Mouse (Mus musculus): ENCODE measurements at regions not wholly inside any gene's neighbourhood (a gene's known extent, or its start where the extent isn't known, plus 50 kb on each side); places are given as distances from the start of the nearest gene placed in this dataset.

DNA sequence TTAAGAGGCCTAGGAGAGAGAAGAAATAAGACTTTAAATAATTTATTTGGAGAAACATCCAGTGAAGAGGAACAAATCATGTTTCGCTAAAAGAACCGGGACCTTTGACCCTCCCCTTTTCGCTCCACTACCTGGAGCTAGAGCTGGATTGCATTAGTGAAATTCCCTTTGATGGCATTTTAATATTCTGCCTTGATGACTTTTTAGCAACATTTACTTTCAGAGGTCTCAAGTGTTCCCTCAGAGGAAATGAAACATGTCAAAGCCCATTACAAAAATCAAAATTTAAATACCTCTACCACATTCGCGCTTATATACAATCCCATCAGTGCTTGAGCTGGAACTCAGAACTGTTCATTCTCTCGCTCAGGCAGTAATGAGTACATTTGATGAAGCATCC is 297.0 kb upstream of the Gm10295 start:
- Histone ChIP-seq H3K9me3 (replicated peaks) (no peaks in the 10 kb centered on the region), H3K27ac (no peak overlapping the region), H3K4me1 (replicated peaks) (no peaks in the 10 kb centered on the region), H3K9ac (no peak overlapping the region), H3K4me2 (no peak overlapping the region), H3K36me3 (no peaks in the 10 kb centered on the region), H3K27me3 (no peaks in the 10 kb centered on the region), H3K4me3 (replicated peaks) (no peak overlapping the region)
- WGBS (ENCODE audit: insufficient replicate concordance): 74% methylated on average over 6 of the region's 6 CpGs
- no peak for DNase-seq
- ATAC-seq (ENCODE audit: low read depth): no peak

DNA sequence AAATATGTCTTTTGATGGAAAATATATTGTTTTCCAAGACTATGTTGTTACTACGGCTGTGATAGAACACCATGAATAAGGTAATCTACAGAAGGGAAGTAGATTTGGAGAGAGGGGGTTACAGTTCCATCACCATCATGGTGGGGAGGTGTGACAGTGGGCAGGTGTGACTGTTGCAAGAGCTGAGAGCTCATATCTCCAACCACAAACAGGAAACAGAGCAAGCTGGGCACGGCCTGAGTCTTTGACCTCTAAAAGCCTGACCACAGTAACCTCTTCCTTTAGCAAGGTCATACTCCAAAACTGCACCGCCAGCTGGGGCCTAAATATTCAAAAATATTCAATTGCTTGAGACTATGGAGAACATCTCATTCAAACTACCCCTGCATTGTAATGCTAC is 295.7 kb upstream of the Gm10295 start:
- H3K9me3 ChIP-seq (replicated peaks): no peaks in the 10 kb centered on the region
- ATAC-seq (ENCODE audit: low read depth) (no peak), DNase-seq (no peak)
- H3K9ac ChIP-seq: no peak overlapping the region
- WGBS (ENCODE audit: insufficient replicate concordance): 32% methylated on average over 3 of the region's 3 CpGs
- H3K4me2 ChIP-seq: no peak overlapping the region
- no peaks in the 10 kb centered on the region for H3K4me1 ChIP-seq (replicated peaks)
- H3K4me3 ChIP-seq (replicated peaks): no peak overlapping the region
- H3K36me3 ChIP-seq: no peaks in the 10 kb centered on the region
- no peaks in the 10 kb centered on the region for H3K27me3 ChIP-seq
- H3K27ac ChIP-seq: no peak overlapping the region

DNA sequence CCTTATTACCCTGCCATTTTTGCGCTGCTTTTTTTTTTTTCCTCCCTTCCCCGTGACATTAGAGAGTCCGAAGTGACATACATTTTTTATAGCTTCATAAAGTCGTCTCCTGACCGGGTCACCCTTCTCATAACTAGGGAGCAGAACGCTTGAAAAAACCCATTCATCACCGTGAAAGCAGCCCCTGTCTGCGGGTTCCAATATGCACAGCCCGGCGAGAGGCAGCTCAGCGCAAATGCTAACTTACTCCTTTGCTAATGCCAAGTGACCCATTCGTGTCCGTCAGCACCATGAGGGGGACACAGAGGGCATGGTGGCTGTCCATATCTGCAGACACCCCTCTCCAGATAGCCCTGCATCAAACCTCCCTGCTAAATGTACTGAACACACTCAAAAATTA is 271.8 kb upstream of the Gm10295 start:
- no peak for ATAC-seq (ENCODE audit: low read depth)
- WGBS (ENCODE audit: insufficient replicate concordance): 68% methylated on average over 13 of the region's 13 CpGs
- H3K27ac ChIP-seq: no peak overlapping the region
- no peak overlapping the region for H3K4me2 ChIP-seq
- no peak for DNase-seq
- no peaks in the 10 kb centered on the region for H3K36me3 ChIP-seq
- H3K27me3 ChIP-seq: no peaks in the 10 kb centered on the region
- no peaks in the 10 kb centered on the region for H3K9me3 ChIP-seq (replicated peaks)
- no peak overlapping the region for H3K9ac ChIP-seq
- no peak overlapping the region for H3K4me3 ChIP-seq (replicated peaks)
- H3K4me1 ChIP-seq (replicated peaks): no peaks in the 10 kb centered on the region

DNA sequence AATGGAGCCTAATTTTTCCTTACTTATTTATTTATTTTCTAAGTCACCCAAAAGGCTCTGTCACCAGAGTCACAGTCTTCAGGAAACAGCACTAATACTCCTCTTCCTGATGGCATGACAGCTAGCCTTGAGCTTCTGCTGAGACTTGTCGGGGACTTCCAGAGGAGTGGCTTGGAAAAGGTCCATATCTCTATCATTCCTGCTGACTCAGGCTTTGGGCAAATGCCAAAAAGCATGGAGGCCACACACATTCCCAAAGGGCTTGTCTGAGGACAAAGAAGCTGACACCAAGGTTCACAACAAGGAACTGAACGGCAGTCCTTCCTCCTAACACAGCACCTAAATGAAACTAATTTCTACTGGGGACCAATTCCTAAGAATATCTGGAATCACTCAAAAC is 251.9 kb upstream of the Gm10295 start:
- DNase-seq (no peak), ATAC-seq (ENCODE audit: low read depth) (0 out of 2 replicates have a peak, but pooled peaks have one; percentile 26)
- Histone ChIP-seq H3K4me2 (no peak overlapping the region), H3K9me3 (replicated peaks) (no peaks in the 10 kb centered on the region), H3K27me3 (no peaks in the 10 kb centered on the region), H3K4me1 (replicated peaks) (no peaks in the 10 kb centered on the region), H3K9ac (no peak overlapping the region), H3K4me3 (replicated peaks) (no peak overlapping the region), H3K27ac (no peak overlapping the region), H3K36me3 (no peaks in the 10 kb centered on the region)
- 38% methylated on average over 2 of the region's 2 CpGs for WGBS (ENCODE audit: insufficient replicate concordance)

DNA sequence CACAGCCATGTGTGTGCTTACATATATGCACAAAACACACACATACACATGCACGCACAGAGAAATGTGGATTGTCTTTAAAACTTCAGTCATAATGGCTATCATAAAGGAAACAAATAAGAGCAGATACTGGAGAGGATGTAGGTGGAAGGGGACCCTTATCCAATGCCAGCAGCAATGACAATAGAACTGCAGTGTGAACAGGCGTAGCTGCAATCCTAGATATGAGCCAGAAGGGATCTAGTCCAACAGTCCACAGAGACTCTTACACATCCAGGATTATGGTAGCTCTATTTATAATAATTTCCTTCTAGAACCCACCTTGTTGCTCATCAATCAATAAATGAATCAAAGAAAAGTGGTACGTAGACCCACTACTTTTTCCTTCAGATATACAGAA is 245.5 kb upstream of the Gm10295 start:
- no peak for DNase-seq
- no peak overlapping the region for H3K27ac ChIP-seq
- no peak for ATAC-seq (ENCODE audit: low read depth)
- H3K27me3 ChIP-seq: no peaks in the 10 kb centered on the region
- no peaks in the 10 kb centered on the region for H3K4me1 ChIP-seq (replicated peaks)
- 56% methylated on average over 3 of the region's 3 CpGs for WGBS (ENCODE audit: insufficient replicate concordance)
- H3K9ac ChIP-seq: no peak overlapping the region
- no peaks in the 10 kb centered on the region for H3K36me3 ChIP-seq
- no peak overlapping the region for H3K4me3 ChIP-seq (replicated peaks)
- no peak overlapping the region for H3K4me2 ChIP-seq
- H3K9me3 ChIP-seq (replicated peaks): no peaks in the 10 kb centered on the region

DNA sequence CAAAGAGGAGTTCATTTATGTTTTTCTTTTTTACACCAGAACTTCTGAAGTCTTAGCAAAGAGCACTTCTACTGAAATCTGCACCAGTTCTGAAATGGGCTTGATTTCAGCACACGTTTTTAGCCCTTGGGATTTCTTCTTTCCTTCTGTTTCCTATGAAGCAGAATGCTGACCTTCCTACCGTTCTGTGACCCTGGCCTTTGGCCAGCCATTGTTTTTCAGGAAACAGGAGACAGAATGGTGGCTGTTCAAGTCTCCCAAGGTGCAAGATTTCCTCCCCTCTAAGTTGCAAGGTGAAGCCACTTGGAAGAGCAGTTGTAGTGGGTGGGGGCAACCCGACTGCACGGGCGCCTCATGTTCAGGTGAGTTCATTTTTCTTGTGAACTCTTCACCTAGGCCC is 236.3 kb upstream of the Gm10295 start:
- no peaks in the 10 kb centered on the region for H3K9me3 ChIP-seq (replicated peaks)
- DNase-seq: no peak
- WGBS (ENCODE audit: insufficient replicate concordance): 60% methylated on average over 5 of the region's 5 CpGs
- no peak overlapping the region for H3K4me3 ChIP-seq (replicated peaks)
- no peak for ATAC-seq (ENCODE audit: low read depth)
- H3K27me3 ChIP-seq: no peaks in the 10 kb centered on the region
- H3K36me3 ChIP-seq: no peaks in the 10 kb centered on the region
- no peak overlapping the region for H3K27ac ChIP-seq
- no peak overlapping the region for H3K9ac ChIP-seq
- no peak overlapping the region for H3K4me2 ChIP-seq
- H3K4me1 ChIP-seq (replicated peaks): no peaks in the 10 kb centered on the region

DNA sequence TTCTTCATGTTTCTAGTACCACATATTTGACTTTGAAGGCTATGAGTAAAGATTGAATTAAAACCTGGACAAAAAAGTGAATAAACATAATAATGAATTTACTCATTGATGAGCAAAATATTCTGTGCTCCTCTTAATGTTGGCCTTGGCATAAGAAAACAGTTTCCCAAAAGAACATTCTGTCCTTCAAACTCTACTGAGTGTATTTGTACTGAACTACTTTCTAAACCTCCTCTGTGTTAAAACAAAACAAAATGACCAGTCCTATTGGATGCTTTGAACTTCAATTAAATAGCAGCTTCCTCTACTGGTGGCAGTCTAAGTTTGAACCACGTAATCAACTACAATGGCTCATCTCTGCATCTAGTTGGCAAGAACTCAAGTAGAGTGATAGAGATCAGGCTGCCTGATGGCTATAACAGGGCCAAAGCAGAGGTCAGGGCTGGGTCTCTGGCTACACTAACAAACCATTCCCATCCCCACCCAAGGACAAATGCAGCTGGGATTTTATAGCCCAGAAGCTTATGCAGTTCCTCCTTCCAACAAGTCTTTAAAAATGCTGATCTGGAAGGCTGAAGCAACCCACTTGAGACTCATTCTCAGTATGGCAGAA is 232.3 kb upstream of the Gm10295 start:
- H3K27me3 ChIP-seq: no peaks in the 10 kb centered on the region
- no peaks in the 10 kb centered on the region for H3K9me3 ChIP-seq (replicated peaks)
- DNase-seq (no peak), ATAC-seq (ENCODE audit: low read depth) (no peak)
- no peaks in the 10 kb centered on the region for H3K4me1 ChIP-seq (replicated peaks)
- H3K4me2 ChIP-seq: no peak overlapping the region
- H3K9ac ChIP-seq: no peak overlapping the region
- no peak overlapping the region for H3K4me3 ChIP-seq (replicated peaks)
- H3K36me3 ChIP-seq: no peaks in the 10 kb centered on the region
- no peak overlapping the region for H3K27ac ChIP-seq
- 51% methylated on average over 1 of the region's 1 CpGs for WGBS (ENCODE audit: insufficient replicate concordance)

DNA sequence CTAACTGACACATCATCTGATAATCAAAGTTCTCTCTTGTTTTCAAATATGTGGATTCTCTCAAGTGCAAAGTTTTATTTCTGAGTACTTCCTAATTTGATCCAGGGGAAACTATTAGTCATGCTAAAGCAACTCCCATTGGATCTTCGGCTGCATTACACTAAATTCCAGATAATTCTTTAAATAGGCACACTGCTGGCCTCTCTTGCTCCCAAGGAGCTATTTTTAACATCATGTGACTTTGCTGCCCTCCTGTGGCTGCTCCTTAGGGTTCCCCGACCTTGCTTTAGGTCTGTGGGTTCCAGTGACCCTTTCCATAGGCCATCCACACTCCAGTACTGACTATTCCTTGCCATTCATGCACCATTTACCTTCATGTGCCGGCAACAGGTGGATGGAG is 230.5 kb upstream of the Gm10295 start:
- H3K36me3 ChIP-seq: no peaks in the 10 kb centered on the region
- WGBS (ENCODE audit: insufficient replicate concordance): 21% methylated on average over 3 of the region's 3 CpGs
- no peak overlapping the region for H3K4me3 ChIP-seq (replicated peaks)
- H3K9ac ChIP-seq: no peak overlapping the region
- H3K4me1 ChIP-seq (replicated peaks): no peaks in the 10 kb centered on the region
- H3K4me2 ChIP-seq: no peak overlapping the region
- no peak overlapping the region for H3K27ac ChIP-seq
- no peak for ATAC-seq (ENCODE audit: low read depth)
- DNase-seq: no peak
- H3K27me3 ChIP-seq: no peaks in the 10 kb centered on the region
- no peaks in the 10 kb centered on the region for H3K9me3 ChIP-seq (replicated peaks)

DNA sequence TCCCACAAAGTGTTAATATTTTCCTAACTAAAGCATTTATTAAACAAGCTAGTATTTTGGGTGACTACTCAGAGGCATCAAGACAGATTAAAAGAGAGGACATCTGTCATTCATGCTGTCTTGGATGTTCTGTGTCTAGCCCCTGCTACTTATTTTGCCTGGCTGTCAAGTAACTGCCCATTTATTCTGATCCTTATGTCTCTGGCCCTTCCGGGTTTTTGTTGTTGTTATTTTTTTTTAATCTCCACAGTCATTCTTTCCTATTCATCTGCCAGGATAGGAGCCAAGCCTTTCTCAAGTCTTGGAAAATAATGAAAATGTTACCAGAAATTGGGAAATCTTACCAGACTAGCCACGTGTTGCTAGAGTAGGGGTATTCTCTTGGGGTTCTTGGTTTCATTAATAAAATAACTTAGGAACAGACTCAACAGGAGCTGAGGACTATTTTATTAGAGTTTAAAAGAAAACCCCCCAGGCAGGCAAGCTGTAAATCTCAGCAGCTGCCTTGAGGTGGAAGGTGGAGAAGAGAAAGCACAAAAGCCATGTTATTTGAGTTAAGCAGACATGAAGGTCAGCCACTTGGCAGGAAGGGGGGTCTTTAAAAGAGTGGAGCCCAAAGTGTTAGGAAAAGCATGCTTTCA is 209.1 kb upstream of the Gm10295 start:
- H3K27ac ChIP-seq: no peak overlapping the region
- DNase-seq (no peak), ATAC-seq (ENCODE audit: low read depth) (no peak)
- H3K9ac ChIP-seq: no peak overlapping the region
- H3K4me2 ChIP-seq: no peak overlapping the region
- H3K27me3 ChIP-seq: no peaks in the 10 kb centered on the region
- H3K36me3 ChIP-seq: no peaks in the 10 kb centered on the region
- H3K4me1 ChIP-seq (replicated peaks): no peaks in the 10 kb centered on the region
- H3K9me3 ChIP-seq (replicated peaks): no peaks in the 10 kb centered on the region
- H3K4me3 ChIP-seq (replicated peaks): no peak overlapping the region
- 53% methylated on average over 2 of the region's 2 CpGs for whole genome bisulfite sequencing (ENCODE audit: insufficient replicate concordance)

DNA sequence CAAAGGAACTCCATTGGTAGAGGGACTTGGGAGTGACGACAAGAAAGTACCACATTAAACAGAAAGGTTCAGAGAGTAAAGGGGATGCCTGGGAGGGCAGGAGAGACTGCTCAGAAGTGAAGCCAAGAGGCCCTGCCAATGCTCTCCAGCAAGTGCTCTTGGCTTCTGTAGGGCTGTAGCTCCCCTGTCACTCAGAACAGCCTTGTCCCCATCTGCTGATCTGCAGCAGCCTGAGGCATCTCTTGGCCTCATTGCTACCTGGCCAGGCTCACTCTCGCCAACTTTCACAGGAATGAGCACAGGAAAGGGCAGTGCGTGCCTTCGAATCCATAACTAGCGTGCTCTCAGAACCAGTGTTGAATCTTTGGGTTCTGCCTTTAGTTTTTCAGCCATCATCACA is 205.2 kb upstream of the Gm10295 start:
- no peaks in the 10 kb centered on the region for H3K9me3 ChIP-seq (replicated peaks)
- H3K4me1 ChIP-seq (replicated peaks): no peaks in the 10 kb centered on the region
- no peak overlapping the region for H3K4me3 ChIP-seq (replicated peaks)
- H3K36me3 ChIP-seq: no peaks in the 10 kb centered on the region
- no peak overlapping the region for H3K27ac ChIP-seq
- WGBS (ENCODE audit: insufficient replicate concordance): 66% methylated on average over 5 of the region's 5 CpGs
- DNase-seq (no peak), ATAC-seq (ENCODE audit: low read depth) (no peak)
- H3K9ac ChIP-seq: no peak overlapping the region
- no peaks in the 10 kb centered on the region for H3K27me3 ChIP-seq
- H3K4me2 ChIP-seq: no peak overlapping the region

DNA sequence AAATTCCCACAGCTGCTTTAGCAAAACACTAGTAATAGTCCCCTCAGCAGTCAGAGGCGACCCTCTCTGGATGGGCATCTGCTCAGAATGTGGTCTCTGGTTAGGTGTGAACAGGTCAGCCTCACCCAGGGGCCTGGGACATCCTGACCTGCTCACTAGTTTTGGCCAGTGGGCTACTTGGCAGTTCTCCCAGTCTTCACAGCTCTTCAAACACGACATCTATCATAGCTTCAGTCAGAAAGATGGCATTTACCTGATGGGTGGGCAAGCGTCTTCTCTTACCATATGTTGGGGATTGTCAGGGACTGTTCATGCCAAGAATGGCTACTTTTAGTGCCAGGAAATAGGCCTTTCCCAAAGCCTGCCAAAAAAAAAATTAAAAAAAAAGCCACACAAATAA is 204.2 kb upstream of the Gm10295 start:
- no peak overlapping the region for H3K4me3 ChIP-seq (replicated peaks)
- WGBS (ENCODE audit: insufficient replicate concordance): 57% methylated on average over 3 of the region's 3 CpGs
- H3K27ac ChIP-seq: no peak overlapping the region
- no peaks in the 10 kb centered on the region for H3K4me1 ChIP-seq (replicated peaks)
- no peak overlapping the region for H3K9ac ChIP-seq
- no peaks in the 10 kb centered on the region for H3K9me3 ChIP-seq (replicated peaks)
- no peaks in the 10 kb centered on the region for H3K27me3 ChIP-seq
- DNase-seq: no peak
- H3K4me2 ChIP-seq: no peak overlapping the region
- no peaks in the 10 kb centered on the region for H3K36me3 ChIP-seq
- no peak for ATAC-seq (ENCODE audit: low read depth)

DNA sequence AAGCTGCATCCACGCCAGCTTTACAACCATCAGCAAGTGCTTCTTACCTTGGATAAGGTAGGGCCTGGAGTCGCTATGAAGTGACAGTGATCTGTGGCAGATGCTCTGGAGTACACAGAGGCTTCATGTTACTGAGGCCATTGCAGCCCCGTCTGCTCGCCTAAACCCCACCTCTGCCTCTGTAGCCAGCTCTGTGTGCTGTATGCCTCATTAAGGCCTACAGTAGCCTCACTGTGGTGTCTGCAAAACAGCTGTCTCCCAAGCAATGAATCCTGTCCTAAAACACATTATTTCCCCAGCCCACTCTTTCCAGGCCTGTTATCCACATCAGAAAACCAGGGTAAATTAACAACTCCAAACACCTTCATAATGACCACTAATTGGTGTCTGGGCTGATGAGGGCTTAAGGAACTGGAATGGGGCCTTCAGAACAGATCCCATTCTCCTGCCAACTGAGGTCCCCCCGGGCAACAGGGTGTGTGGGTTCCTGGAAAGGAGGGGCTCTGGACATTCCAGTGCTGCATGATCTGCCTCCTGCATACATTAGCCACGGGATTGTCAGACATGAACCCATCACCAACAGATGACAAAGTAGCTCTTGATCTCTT is 195.4 kb upstream of the Gm10295 start:
- H3K9me3 ChIP-seq (replicated peaks): no peaks in the 10 kb centered on the region
- no peak overlapping the region for H3K27ac ChIP-seq
- DNase-seq (no peak), ATAC-seq (ENCODE audit: low read depth) (no peak)
- H3K27me3 ChIP-seq: no peaks in the 10 kb centered on the region
- 54% methylated on average over 6 of the region's 6 CpGs for WGBS (ENCODE audit: insufficient replicate concordance)
- H3K4me2 ChIP-seq: no peak overlapping the region
- no peak overlapping the region for H3K9ac ChIP-seq
- no peaks in the 10 kb centered on the region for H3K4me1 ChIP-seq (replicated peaks)
- no peak overlapping the region for H3K4me3 ChIP-seq (replicated peaks)
- H3K36me3 ChIP-seq: no peaks in the 10 kb centered on the region
